Mouse (Mus musculus): ENCODE data around the gene Defb10. TPM values are rescaled to one million over a fixed set of nuclear protein-coding genes. Genes with fewer than 3 reads are reported as not detected.

Defb10 gene
- not detected in 2 replicates for polyA plus RNA-seq (2012; rRNA removed)

DNA sequence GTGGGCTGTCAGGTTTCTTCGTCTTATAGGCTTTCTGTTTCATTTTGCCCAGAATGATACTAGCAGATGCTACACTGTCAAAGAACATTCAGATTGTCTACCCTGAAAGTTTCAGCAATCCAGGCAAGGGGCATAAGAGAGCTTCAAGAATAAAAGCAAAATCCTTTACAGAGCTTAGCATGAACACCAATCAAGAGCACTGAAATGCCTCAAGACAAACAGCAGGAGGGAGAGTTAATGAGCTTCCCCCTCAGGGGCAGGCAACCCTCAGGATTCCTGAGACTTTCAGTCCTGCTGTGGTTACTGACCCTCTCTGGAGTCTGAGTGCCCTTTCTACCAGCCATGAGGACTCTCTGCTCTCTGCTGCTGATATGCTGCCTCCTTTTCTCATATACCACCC, at the start of gene Defb10:
Gene Defb10 (plus strand): TSS at position 316 of the 400 bp plus-strand sequence.

DNA sequence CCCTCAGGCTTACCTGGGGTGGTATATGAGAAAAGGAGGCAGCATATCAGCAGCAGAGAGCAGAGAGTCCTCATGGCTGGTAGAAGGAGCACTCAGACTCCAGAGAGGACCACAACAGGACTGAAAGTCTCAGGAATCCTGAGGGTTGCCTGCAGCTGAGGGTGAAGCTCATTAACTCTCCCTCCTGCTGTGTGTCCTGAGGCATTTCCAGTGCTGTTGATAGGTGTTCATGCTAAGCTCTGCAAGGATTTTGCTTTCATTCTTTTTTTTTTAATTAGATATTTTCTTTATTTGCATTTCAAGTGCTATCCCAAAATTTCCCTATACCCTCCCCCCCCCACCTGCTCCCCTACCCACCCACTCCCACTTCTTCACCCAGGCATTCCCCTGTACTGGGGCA, 26.6 kb downstream of the Defb10 start, which contains the start of gene Defb9:
Gene Defb9 (minus strand): TSS at position 101 of the 400 bp plus-strand sequence.

DNA sequence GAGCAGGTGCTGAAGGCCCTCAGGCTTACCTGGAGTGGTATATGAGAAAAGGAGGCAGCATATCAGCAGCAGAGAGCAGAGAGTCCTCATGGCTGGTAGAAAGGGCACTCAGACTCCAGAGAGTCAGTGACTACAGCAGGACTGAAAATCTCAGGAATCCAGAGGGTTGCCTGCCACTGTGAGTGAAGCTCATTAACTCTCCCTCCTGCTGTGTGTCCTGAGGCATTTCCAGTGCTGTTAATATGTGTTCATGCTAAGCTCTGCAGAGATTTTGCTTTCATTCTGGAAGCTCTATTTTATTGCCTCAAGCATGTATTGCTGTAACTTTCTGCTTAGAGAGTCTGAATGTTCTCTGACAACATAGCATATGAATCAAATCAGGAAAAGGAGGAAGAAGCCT, 47.6 kb downstream of the Defb10 start, which contains the start of gene Defb11:
Gene Defb11 (minus strand): TSS at position 123 of the 400 bp plus-strand sequence.

Other genes with a start within 250 kb of the Defb10 start
- gene Defa26, start 240.7 kb upstream of the Defb10 start, polyA plus RNA-seq (2012; rRNA removed) = not detected in 2 replicates
- gene Defa17, start 203.1 kb upstream of the Defb10 start, polyA plus RNA-seq (2012; rRNA removed) = not detected in 2 replicates
- not detected in 2 replicates for gene Defa34, start 193.1 kb upstream of the Defb10 start, polyA plus RNA-seq (2012; rRNA removed)
- not detected in 2 replicates for gene AY761184, start 155.3 kb upstream of the Defb10 start, polyA plus RNA-seq (2012; rRNA removed)
- not detected in 2 replicates for gene Defa24, start 124.4 kb upstream of the Defb10 start, polyA plus RNA-seq (2012; rRNA removed)
- gene Defb50, start 35.4 kb upstream of the Defb10 start, polyA plus RNA-seq (2012; rRNA removed) = not detected in 2 replicates
- gene Defb2, start 19.0 kb upstream of the Defb10 start, polyA plus RNA-seq (2012; rRNA removed) = not detected in 2 replicates
- gene Defb9, start 26.5 kb downstream of the Defb10 start, polyA plus RNA-seq (2012; rRNA removed) = not detected in 2 replicates
- not detected in 2 replicates for gene Defb11, start 47.5 kb downstream of the Defb10 start, polyA plus RNA-seq (2012; rRNA removed)
- gene Defb15, start 73.8 kb downstream of the Defb10 start, polyA plus RNA-seq (2012; rRNA removed) = not detected in 2 replicates
- gene Defb35, start 79.5 kb downstream of the Defb10 start, polyA plus RNA-seq (2012; rRNA removed) = not detected in 2 replicates
- gene Defb13, start 87.9 kb downstream of the Defb10 start, polyA plus RNA-seq (2012; rRNA removed) = not detected in 2 replicates
- not detected in 2 replicates for gene Fam90a1a, start 99.8 kb downstream of the Defb10 start, polyA plus RNA-seq (2012; rRNA removed)
- not detected in 2 replicates for gene Ccdc70, start 110.9 kb downstream of the Defb10 start, polyA plus RNA-seq (2012; rRNA removed)
- 8.5 and 9.9 TPM in 2 replicates for gene Atp7b, start 201.4 kb downstream of the Defb10 start, polyA plus RNA-seq (2012; rRNA removed)
- gene Alg11, start 201.8 kb downstream of the Defb10 start, polyA plus RNA-seq (2012; rRNA removed) = 3.2 and 3.6 TPM in 2 replicates